12 mouse cellular contexts compared by ENCODE assay signal in the genomic region with DNA sequence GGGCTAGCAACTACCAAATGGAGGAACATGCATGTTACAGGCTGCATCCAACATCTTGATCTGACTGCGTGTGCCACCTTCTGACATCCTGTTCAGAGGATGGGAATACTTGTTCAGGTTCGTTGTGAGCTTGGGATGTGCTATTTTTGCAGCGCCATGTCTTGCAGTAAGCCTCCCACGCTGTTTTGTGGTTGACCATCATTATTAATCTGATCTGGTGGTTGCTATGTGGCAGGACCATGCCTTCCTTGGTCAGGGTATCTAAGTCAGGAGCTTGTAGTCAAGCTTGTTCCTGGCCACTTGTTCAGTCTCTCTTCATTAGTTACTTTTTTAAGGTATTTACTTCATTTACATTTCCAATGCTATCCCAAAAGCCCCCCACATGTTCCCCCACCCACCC.
"Had no signal": no experiment of that assay in that cellular context is flagged by ENCODE, and none has a peak within 500 bp of the region (broad histone marks: within the 10 kb centered on the region; RNA-seq: fewer than 3 reads in every experiment).

No protein-coding gene starts in this region.

- H3K4me3 ChIP-seq: layer of hippocampus, adult 2 months; limb, embryonic 13.5 days; midbrain, embryonic 13.5 days; neural tube, embryonic 15.5 days had no signal

- H3K4me1 ChIP-seq: midbrain, embryonic 13.5 days; neural tube, embryonic 15.5 days had no signal

- H3K27ac ChIP-seq: layer of hippocampus, adult 2 months; liver, embryonic 14.5 days; midbrain, embryonic 13.5 days; neural tube, embryonic 15.5 days had no signal

- H3K27me3 ChIP-seq: limb, embryonic 13.5 days; midbrain, embryonic 13.5 days; neural tube, embryonic 15.5 days had no signal

- H3K9me3 ChIP-seq: limb, embryonic 13.5 days; midbrain, embryonic 13.5 days; neural tube, embryonic 15.5 days had no signal

- H3K36me3 ChIP-seq: limb, embryonic 13.5 days; midbrain, embryonic 13.5 days; neural tube, embryonic 15.5 days had no signal

- DNase-seq: kidney, adult 8-10 months; kidney, postnatal 36 days; left cerebral cortex, postnatal 4 days; lung, adult 18-20 months; right cerebral cortex, adult 18-20 months; right cerebral cortex, postnatal 25 days; thymus, postnatal 36 days had no signal

- H3K4me2 ChIP-seq: limb, embryonic 13.5 days; midbrain, embryonic 13.5 days; neural tube, embryonic 15.5 days had no signal
